Mouse (Mus musculus): ENCODE measurements around the gene Nup210.

DNA sequence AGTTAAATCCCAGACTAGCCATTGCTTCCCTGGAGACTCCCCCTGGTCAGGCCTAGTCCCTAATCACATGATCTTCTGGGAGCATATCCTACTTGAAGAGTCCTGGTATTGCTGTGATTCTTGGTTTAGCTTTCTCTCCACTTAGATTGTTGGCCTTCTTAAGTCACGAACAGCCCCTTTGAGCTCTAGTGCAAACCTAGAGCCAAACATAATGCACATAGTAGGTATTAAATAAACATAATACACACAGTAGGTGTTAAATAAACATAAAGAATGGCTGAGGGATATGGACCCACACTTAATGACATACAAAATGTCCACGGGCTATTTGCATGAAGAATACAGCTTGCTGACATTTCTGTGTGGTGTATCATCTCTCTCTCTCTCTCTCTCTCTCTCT lies 112.5 kb downstream of the Nup210 start:
- TF ChIP-seq CTCF (IDR thresholded peaks at IDR 0.05 in 2 of 3, conservative IDR thresholded peaks at IDR 0.05 in 1 of 3; ENCODE audit: control insufficient read depth in 1 of 3, insufficient read depth in 1 of 3, low read depth in 2 of 3, low read length in 3 of 3, poor library complexity in 1 of 3, severe bottlenecking in 1 of 3) (no peak), POLR2A (IDR thresholded peaks at IDR 0.05; ENCODE audit: control insufficient read depth in 1 of 2, insufficient read depth in 1 of 2, low read depth in 1 of 2, low read length in 2 of 2, poor library complexity in 1 of 2) (no peak), E2F4 (IDR thresholded peaks at IDR 0.05; ENCODE audit: borderline replicate concordance, low read depth, low read length) (no peak), ZC3H11A (IDR thresholded peaks at IDR 0.05; ENCODE audit: low read depth, low read length) (no peak), USF1 (IDR thresholded peaks at IDR 0.05; ENCODE audit: low read depth, low read length) (no peak)
